Mouse (Mus musculus): ENCODE results near the gene Myo1d.

GRCm38 (mm10) chr11:80482347-80482746 lies 297.5 kb downstream of the Myo1d start:
- no peak for TF ChIP-seq CTCF (IDR thresholded peaks at IDR 0.05; ENCODE audit: extremely low read depth, insufficient read depth, low read length)
- peak; percentile 22; the same call in 1 of the 2 replicates for TF ChIP-seq POLR2A (IDR thresholded peaks at IDR 0.05; ENCODE audit: extremely low read depth, insufficient read depth, low read length)
